Mouse (Mus musculus) heart, postnatal 0 days (tissue): ENCODE measurements around the gene Tspan17. TPM values are rescaled to one million over a fixed set of nuclear protein-coding genes. Genes with fewer than 3 reads are reported as not detected.

Experiments
- ATAC-seq: fragments of 200-750 bp; cut with Nextera tagmentation; 2 replicates; pipeline ENCODE4 v1.8.0; 2017; ENCODE audit warnings: low read depth, moderate number of reproducible peaks, moderate library complexity; ENCODE audit not compliant: insufficient read depth
- DNase-seq: peaks from one replicate; pipeline ENCODE4 v3.0.0-alpha.2; 2016; ENCODE audit warnings: low spot score
- H3K27ac ChIP-seq: fragments of 300-500 bp; sonication (generic); 2 replicates; pipeline ENCODE4 v1.5.1; 2014; ENCODE audit warnings: low read depth, mild to moderate bottlenecking
- H3K27me3 ChIP-seq: fragments of 300-500 bp; sonication (generic); 2 replicates; pipeline ENCODE4 v1.6.1; 2014; ENCODE audit warnings: low read length, mixed read lengths; ENCODE audit not compliant: control insufficient read depth, insufficient read depth
- H3K36me3 ChIP-seq: fragments of 300-500 bp; sonication (generic); replicated peaks from 2 replicates; pipeline ENCODE4 v1.6.1; 2014; ENCODE audit warnings: low read length, mixed read lengths; ENCODE audit not compliant: control insufficient read depth, insufficient read depth
- H3K4me1 ChIP-seq: fragments of 300-500 bp; sonication (generic); 2 replicates; pipeline ENCODE4 v1.6.1; 2014; ENCODE audit warnings: antibody characterized with exemption; ENCODE audit not compliant: control insufficient read depth, insufficient read depth
- H3K4me2 ChIP-seq: fragments of 300-500 bp; sonication (generic); 2 replicates; pipeline ENCODE4 v1.6.1; 2014; ENCODE audit warnings: low read depth, mild to moderate bottlenecking, low read length, moderate library complexity
- H3K4me3 ChIP-seq: fragments of 300-500 bp; sonication (generic); 2 replicates; pipeline ENCODE4 v1.5.1; 2014; ENCODE audit warnings: low read depth, low read length
- H3K9ac ChIP-seq: fragments of 300-500 bp; sonication (generic); replicated peaks from 2 replicates; pipeline ENCODE4 v1.6.1; 2014; ENCODE audit warnings: low read depth, low read length, mixed read lengths
- H3K9me3 ChIP-seq: fragments of 300-500 bp; sonication (generic); replicated peaks from 2 replicates; pipeline ENCODE4 v1.6.1; 2016; ENCODE audit warnings: low read length; ENCODE audit not compliant: control insufficient read depth
- CTCF ChIP-seq: IDR thresholded peaks from 2 replicates; pipeline ENCODE4 v1.5.1; 2016; ENCODE audit warnings: antibody characterized with exemption, control low read depth, low read depth
- EP300 ChIP-seq: IDR thresholded peaks from 2 replicates; pipeline ENCODE4 v1.6.1; 2016; ENCODE audit warnings: antibody characterized with exemption, low read depth
- WGBS: fragments of 180-500 bp; shearing (Covaris S2); extraction: QIAGEN DNeasy Blood & Tissue Kit; methylation state at CpG from one replicate; pipeline ENCODE4 v1.1.7; 2014; 5-methylcytosine and 5-hydroxymethylcytosine counted together
- polyA plus RNA-seq: library from polyadenylated mRNA; unstranded; fragments of >200 nt; fragmentation: Nextera tagmentation; extraction: Ambion mirVana; gene quantifications from 2 replicates; pipeline ENCODE4 v1.2.1, GENCODE M21; 2015
- total RNA-seq: library from RNA; depleted of rRNA; stranded (reverse); fragments of >200 nt; gene quantifications from 2 replicates; pipeline ENCODE4 v1.2.3, GENCODE M21; 2014; ENCODE audit warnings: low replicate concordance

The Tspan17 gene
- total and polyA plus RNA-seq, 2 experiments from 2014 or later = 7.5 to 7.6 TPM

GRCm38 (mm10) chr13:54828508-54828907, 39.3 kb downstream of the Tspan17 start:
- Histone ChIP-seq H3K4me3 (no peak overlapping the region), H3K27me3 (no peaks in the 10 kb centered on the region), H3K9ac (no peak overlapping the region), H3K36me3 (no peaks in the 10 kb centered on the region), H3K4me1 (peaks cover 7% of the 10 kb centered on the region; the same call in 1 of the 2 replicates), H3K9me3 (no peaks in the 10 kb centered on the region), H3K27ac (no peak overlapping the region), H3K4me2 (no peak overlapping the region)
- TF ChIP-seq EP300 (no peak), CTCF (no peak)
- no peak for DNase-seq
- ATAC-seq = no peak
- WGBS = 47% methylated on average over 6 of the region's 6 CpGs

GRCm38 (mm10) chr13:54829450-54829849, 40.3 kb downstream of the Tspan17 start:
- no peak for TF ChIP-seq CTCF
- no peak for TF ChIP-seq EP300
- H3K27me3 ChIP-seq = no peaks in the 10 kb centered on the region
- H3K9me3 ChIP-seq = no peaks in the 10 kb centered on the region
- no peak for ATAC-seq
- no peak overlapping the region for H3K4me3 ChIP-seq
- H3K9ac ChIP-seq = no peak overlapping the region
- H3K4me1 ChIP-seq = peaks cover 5% of the 10 kb centered on the region; the same call in 1 of the 2 replicates
- no peak for DNase-seq
- 5% methylated on average over 13 of the region's 13 CpGs for WGBS
- H3K27ac ChIP-seq = no peak overlapping the region
- no peak overlapping the region for H3K4me2 ChIP-seq
- H3K36me3 ChIP-seq = no peaks in the 10 kb centered on the region

- TF ChIP-seq EP300 = no peak
- DNase-seq = no peak
- whole genome bisulfite sequencing = 71% methylated on average over 14 of the region's 14 CpGs
- no peak overlapping the region for H3K9ac ChIP-seq
- H3K4me1 ChIP-seq = no peaks in the 10 kb centered on the region
- no peaks in the 10 kb centered on the region for H3K9me3 ChIP-seq
- H3K27ac ChIP-seq = no peak overlapping the region
- no peak for ATAC-seq
- no peak overlapping the region for H3K4me3 ChIP-seq
- H3K4me2 ChIP-seq = no peak overlapping the region
- H3K27me3 ChIP-seq = no peaks in the 10 kb centered on the region
- no peaks in the 10 kb centered on the region for H3K36me3 ChIP-seq
Observed at GRCm38 (mm10) chr13:54836351-54837030, 47.3 kb downstream of the Tspan17 start.

GRCm38 (mm10) chr13:54837061-54837460, 47.9 kb downstream of the Tspan17 start:
- 55% methylated on average over 5 of the region's 5 CpGs for whole genome bisulfite sequencing
- no peaks in the 10 kb centered on the region for H3K27me3 ChIP-seq
- no peaks in the 10 kb centered on the region for H3K9me3 ChIP-seq
- no peaks in the 10 kb centered on the region for H3K4me1 ChIP-seq
- DNase-seq = no peak
- H3K4me2 ChIP-seq = no peak overlapping the region
- no peak overlapping the region for H3K9ac ChIP-seq
- TF ChIP-seq EP300 (no peak), CTCF (no peak)
- no peak for ATAC-seq
- H3K36me3 ChIP-seq = no peaks in the 10 kb centered on the region
- H3K27ac ChIP-seq = no peak overlapping the region
- H3K4me3 ChIP-seq = no peak overlapping the region

GRCm38 (mm10) chr13:54837471-54837889, 48.3 kb downstream of the Tspan17 start:
- H3K4me3 ChIP-seq = no peak overlapping the region
- H3K4me1 ChIP-seq = no peaks in the 10 kb centered on the region
- H3K9ac ChIP-seq = no peak overlapping the region
- ATAC-seq (no peak), DNase-seq (no peak)
- H3K36me3 ChIP-seq = no peaks in the 10 kb centered on the region
- H3K4me2 ChIP-seq = no peak overlapping the region
- TF ChIP-seq CTCF (no peak), EP300 (no peak)
- H3K27ac ChIP-seq = no peak overlapping the region
- 9% methylated on average over 9 of the region's 9 CpGs for WGBS
- no peaks in the 10 kb centered on the region for H3K27me3 ChIP-seq
- no peaks in the 10 kb centered on the region for H3K9me3 ChIP-seq

GRCm38 (mm10) chr13:54838540-54838939, 49.4 kb downstream of the Tspan17 start:
- TF ChIP-seq EP300 (no peak), CTCF (no peak)
- no peak overlapping the region for H3K4me2 ChIP-seq

More at GRCm38 (mm10) chr13:54838540-54838939, 49.4 kb downstream of the Tspan17 start:
- DNase-seq (no peak), ATAC-seq (no peak)
- Histone ChIP-seq H3K27me3 (no peaks in the 10 kb centered on the region), H3K9me3 (0 out of 2 replicates have a peak, but pooled peaks cover 3% of the 10 kb centered on the region), H3K9ac (no peak overlapping the region), H3K36me3 (no peaks in the 10 kb centered on the region), H3K4me3 (no peak overlapping the region), H3K27ac (no peak overlapping the region), H3K4me1 (no peaks in the 10 kb centered on the region)
- 74% methylated on average over 15 of the region's 15 CpGs for WGBS
